Mouse (Mus musculus) neural tube, embryonic 13.5 days (tissue): ENCODE data around the gene Pmis2. TPM values are rescaled to one million over a fixed set of nuclear protein-coding genes. Genes with fewer than 3 reads are reported as not detected.

Source experiments
- ATAC-seq: fragments of 200-750 bp; cut with Nextera tagmentation; 2 replicates; pipeline ENCODE4 v1.8.0; 2017; ENCODE audit warnings: low read depth, mild to moderate bottlenecking, moderate TSS enrichment, moderate library complexity
- H3K27ac ChIP-seq: fragments of 300-500 bp; sonication (generic); replicated peaks from 2 replicates; pipeline ENCODE4 v1.5.1; 2015; ENCODE audit warnings: moderate library complexity, mild to moderate bottlenecking, inconsistent platforms
- H3K27me3 ChIP-seq: fragments of 300-500 bp; sonication (generic); 2 replicates; pipeline ENCODE4 v1.6.1; 2015; ENCODE audit warnings: mild to moderate bottlenecking, inconsistent platforms
- H3K36me3 ChIP-seq: fragments of 300-500 bp; sonication (generic); 2 replicates; pipeline ENCODE4 v1.6.1; 2015; ENCODE audit warnings: mild to moderate bottlenecking, inconsistent platforms
- H3K4me1 ChIP-seq: fragments of 300-500 bp; sonication (generic); replicated peaks from 2 replicates; pipeline ENCODE4 v1.6.1; 2015; ENCODE audit warnings: inconsistent platforms
- H3K4me2 ChIP-seq: fragments of 300-500 bp; sonication (generic); 2 replicates; pipeline ENCODE4 v1.6.1; 2015; ENCODE audit warnings: inconsistent platforms, mild to moderate bottlenecking, moderate library complexity
- H3K4me3 ChIP-seq: fragments of 300-500 bp; sonication (generic); 2 replicates; pipeline ENCODE4 v1.5.1; 2015; ENCODE audit warnings: mild to moderate bottlenecking, inconsistent platforms
- H3K9ac ChIP-seq: fragments of 300-500 bp; sonication (generic); 2 replicates; pipeline ENCODE4 v1.6.1; 2015; ENCODE audit warnings: moderate library complexity, mild to moderate bottlenecking, inconsistent platforms
- H3K9me3 ChIP-seq: fragments of 300-500 bp; sonication (generic); 2 replicates; pipeline ENCODE4 v1.6.1; 2016; ENCODE audit warnings: inconsistent platforms
- WGBS: fragments of 180-500 bp; shearing (Covaris S2); methylation state at CpG from one replicate; pipeline ENCODE4 v1.1.7; 2015; 5-methylcytosine and 5-hydroxymethylcytosine counted together
- polyA plus RNA-seq: library from polyadenylated mRNA; unstranded; fragments of >200 nt; fragmentation: Nextera tagmentation; extraction: Ambion mirVana; gene quantifications from 2 replicates; pipeline ENCODE4 v1.2.1, GENCODE M21; 2015

Pmis2 gene
- polyA plus RNA-seq, result not detected in 2 replicates

DNA sequence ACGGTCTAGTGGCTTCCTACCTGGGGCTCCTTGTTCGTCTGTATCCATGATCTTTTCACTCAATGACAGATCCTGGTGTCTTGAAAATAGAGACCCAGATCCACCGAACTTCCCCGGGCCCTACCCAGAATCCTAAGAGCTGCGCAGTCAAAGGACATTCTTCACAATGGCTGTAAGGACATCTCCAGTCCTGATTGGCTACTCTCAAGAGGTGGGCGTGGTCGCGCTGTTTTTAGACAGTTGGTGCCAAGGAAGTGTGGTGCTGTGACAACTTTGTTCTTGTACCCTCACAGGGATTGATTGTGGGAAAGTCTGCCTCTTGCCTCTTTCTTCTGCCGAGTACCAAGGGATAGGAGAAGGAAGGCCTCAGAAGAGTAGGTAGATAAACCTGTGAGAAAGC, at the start of gene Pmis2:
Pmis2 (minus strand) TSS at position 126 of the 400 bp plus-strand sequence.
- H3K27ac ChIP-seq, result no peak within 1 kb of the TSS
- H3K4me1 ChIP-seq, result no peaks in the 10 kb centered on the region
- no peaks in the 10 kb centered on the region; the same call in 1 of the 2 replicates for H3K27me3 ChIP-seq
- H3K36me3 ChIP-seq, result no peaks in the 10 kb centered on the region
- no peak within 1 kb of the TSS for H3K4me2 ChIP-seq
- WGBS, result 64% methylated on average over 9 of the region's 9 CpGs
- H3K9me3 ChIP-seq, result no peaks in the 10 kb centered on the region
- H3K9ac ChIP-seq, result no peak within 1 kb of the TSS
- H3K4me3 ChIP-seq, result no peak within 1 kb of the TSS
- ATAC-seq, result no peak

DNA sequence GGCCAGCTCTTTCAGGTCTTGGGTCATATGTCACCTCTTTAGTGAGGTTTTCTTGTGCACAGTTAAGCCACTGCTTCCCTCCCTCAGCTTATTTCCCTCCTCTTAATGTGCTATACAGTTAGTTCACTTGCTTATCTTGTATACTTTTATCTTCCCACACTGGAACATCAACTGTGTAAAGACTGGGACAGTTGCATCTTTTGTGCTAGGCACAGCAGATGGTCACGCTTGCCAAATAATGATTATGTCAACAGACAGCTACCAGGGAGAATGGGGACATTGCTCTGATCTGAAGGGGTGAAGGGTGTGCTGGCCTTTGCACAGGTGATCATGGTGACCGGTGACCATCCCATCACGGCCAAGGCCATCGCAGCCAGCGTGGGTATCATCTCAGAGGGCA, 48.3 kb upstream of the Pmis2 start:
- 96% methylated on average over 5 of the region's 5 CpGs for WGBS

DNA sequence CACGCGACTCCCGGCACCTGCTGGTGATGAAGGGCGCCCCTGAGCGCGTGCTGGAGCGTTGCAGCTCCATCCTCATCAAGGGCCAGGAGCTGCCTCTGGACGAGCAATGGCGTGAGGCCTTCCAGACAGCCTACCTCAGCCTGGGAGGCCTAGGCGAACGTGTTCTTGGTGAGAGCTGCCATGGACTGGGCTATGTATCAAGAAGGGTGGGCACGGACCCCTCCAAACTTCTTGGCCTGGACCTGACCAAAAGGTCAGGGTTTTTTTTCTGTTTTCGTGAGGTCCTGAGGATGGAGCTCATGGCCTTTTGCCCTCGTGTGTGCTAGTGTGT, 46.3 kb upstream of the Pmis2 start:
- Histone ChIP-seq H3K36me3 (no peaks in the 10 kb centered on the region), H3K27ac (no peak overlapping the region), H3K4me2 (peak overlapping the region; percentile 57), H3K9ac (0 out of 2 replicates have a peak overlapping the region, but pooled peaks have one; percentile 38), H3K4me1 (peaks cover 11% of the 10 kb centered on the region), H3K27me3 (peaks cover 51% of the 10 kb centered on the region), H3K4me3 (peak overlapping the region; percentile 33), H3K9me3 (no peaks in the 10 kb centered on the region)
- 10% methylated on average over 14 of the region's 14 CpGs for WGBS
- ATAC-seq, result no peak; the same call in 1 of the 2 replicates

More for the DNA sequence above, 48.3 kb upstream of the Pmis2 start:
- Histone ChIP-seq H3K27ac (no peak overlapping the region), H3K36me3 (no peaks in the 10 kb centered on the region), H3K4me3 (no peak overlapping the region), H3K9me3 (no peaks in the 10 kb centered on the region), H3K27me3 (peaks cover 39% of the 10 kb centered on the region), H3K9ac (no peak overlapping the region), H3K4me1 (peaks cover 11% of the 10 kb centered on the region), H3K4me2 (no peak overlapping the region)
- no peak for ATAC-seq

DNA sequence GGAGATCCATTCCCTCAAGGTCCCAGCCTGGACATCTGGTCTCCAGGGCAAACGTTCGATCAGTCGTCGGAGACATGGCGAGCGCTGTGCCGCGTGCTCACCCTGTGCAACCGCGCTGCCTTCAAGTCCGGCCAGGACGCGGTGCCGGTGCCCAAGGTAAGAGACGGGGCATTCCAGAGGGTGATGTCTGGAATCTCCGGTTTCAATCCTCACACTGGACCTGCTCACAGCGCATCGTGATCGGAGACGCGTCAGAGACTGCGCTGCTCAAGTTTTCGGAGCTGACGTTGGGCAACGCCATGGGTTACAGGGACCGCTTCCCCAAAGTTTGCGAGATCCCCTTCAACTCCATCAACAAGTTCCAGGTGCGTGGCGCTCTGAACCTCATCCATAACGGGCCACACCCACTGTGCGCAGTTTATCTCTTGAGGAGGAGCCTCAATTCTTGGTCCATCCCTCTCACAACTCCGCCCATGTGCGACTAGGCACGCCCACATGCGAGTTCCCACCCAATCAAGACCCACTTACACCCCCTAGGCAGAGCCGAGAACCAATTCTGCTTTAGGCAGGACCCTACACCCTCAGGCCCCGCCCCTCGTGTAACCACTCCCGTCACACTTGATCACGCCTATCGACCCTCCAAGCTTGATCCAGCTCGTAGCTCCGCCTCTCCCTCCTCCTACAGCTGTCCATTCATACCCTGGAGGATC, 45.8 kb upstream of the Pmis2 start:
- Histone ChIP-seq H3K27me3 (peaks cover 51% of the 10 kb centered on the region), H3K4me1 (peaks cover 11% of the 10 kb centered on the region), H3K27ac (no peak overlapping the region), H3K4me3 (peak overlapping the region; percentile 33), H3K4me2 (peak overlapping the region; percentile 57), H3K9ac (0 out of 2 replicates have a peak overlapping the region, but pooled peaks have one; percentile 38), H3K9me3 (no peaks in the 10 kb centered on the region), H3K36me3 (no peaks in the 10 kb centered on the region)
- peak; percentile 92 for ATAC-seq
- 3% methylated on average over 43 of the region's 43 CpGs for WGBS

DNA sequence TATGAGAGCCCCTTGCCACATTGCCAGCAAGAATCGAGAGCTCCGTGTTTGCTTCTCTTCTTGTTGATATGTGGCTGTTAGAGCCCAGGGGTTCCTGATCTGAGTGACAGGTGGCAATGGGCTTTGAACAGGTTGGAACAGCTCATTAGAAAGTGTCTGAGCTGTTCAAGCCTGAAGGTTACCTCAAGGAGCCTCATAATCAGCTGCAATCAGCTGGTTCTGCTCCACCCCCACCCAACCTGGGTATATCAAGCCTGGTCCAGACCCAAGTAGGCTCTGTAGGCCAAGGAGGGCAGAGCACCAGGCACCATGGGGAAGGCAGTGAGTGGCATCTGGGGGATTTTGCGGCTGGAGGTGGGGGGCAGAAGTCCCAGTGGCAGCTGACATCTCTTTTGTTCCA, 40.5 kb upstream of the Pmis2 start, which contains the start of gene Atp4a:
Atp4a (plus strand) TSS at position 268 of the 400 bp plus-strand sequence.
- H3K36me3 ChIP-seq, result no peaks in the 10 kb centered on the region

DNA sequence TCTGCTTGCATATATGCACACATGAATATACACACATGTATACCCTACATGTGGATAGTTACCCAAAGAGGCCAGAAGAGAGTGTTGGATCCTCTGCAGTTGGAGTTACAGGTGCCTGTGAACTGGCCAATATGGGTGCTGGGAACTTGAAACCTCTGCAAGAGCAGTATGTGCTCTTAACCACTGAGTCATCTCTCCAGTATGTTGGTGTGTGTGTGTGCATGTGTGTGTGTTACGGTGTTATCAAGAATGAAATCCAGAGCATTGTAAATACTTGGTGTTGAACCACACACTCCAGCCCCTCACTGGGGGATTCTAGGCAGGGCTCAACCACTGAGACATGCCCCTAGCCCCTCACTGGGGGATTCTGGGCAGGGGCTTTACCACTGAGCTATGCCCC, 36.0 kb upstream of the Pmis2 start:
- H3K27ac ChIP-seq, result no peak overlapping the region
- no peak overlapping the region for H3K9ac ChIP-seq
- H3K4me3 ChIP-seq, result no peak overlapping the region
- no peaks in the 10 kb centered on the region for H3K4me1 ChIP-seq
- H3K4me2 ChIP-seq, result no peak overlapping the region
- ATAC-seq, result no peak
- H3K27me3 ChIP-seq, result no peaks in the 10 kb centered on the region; the same call in 1 of the 2 replicates
- no peaks in the 10 kb centered on the region for H3K9me3 ChIP-seq
- no peaks in the 10 kb centered on the region for H3K36me3 ChIP-seq
- WGBS, result 94% methylated on average over 1 of the region's 1 CpGs

More for the DNA sequence above, 40.5 kb upstream of the Pmis2 start, which contains the start of gene Atp4a:
- H3K4me3 ChIP-seq, result no peak within 1 kb of the TSS
- no peaks in the 10 kb centered on the region for H3K9me3 ChIP-seq
- H3K27ac ChIP-seq, result no peak within 1 kb of the TSS
- H3K4me1 ChIP-seq, result peaks cover 2% of the 10 kb centered on the region; the same call in 1 of the 2 replicates
- ATAC-seq, result no peak
- H3K9ac ChIP-seq, result no peak within 1 kb of the TSS
- peaks cover 34% of the 10 kb centered on the region for H3K27me3 ChIP-seq
- no peak within 1 kb of the TSS for H3K4me2 ChIP-seq
- WGBS, result 77% methylated on average over 3 of the region's 3 CpGs

DNA sequence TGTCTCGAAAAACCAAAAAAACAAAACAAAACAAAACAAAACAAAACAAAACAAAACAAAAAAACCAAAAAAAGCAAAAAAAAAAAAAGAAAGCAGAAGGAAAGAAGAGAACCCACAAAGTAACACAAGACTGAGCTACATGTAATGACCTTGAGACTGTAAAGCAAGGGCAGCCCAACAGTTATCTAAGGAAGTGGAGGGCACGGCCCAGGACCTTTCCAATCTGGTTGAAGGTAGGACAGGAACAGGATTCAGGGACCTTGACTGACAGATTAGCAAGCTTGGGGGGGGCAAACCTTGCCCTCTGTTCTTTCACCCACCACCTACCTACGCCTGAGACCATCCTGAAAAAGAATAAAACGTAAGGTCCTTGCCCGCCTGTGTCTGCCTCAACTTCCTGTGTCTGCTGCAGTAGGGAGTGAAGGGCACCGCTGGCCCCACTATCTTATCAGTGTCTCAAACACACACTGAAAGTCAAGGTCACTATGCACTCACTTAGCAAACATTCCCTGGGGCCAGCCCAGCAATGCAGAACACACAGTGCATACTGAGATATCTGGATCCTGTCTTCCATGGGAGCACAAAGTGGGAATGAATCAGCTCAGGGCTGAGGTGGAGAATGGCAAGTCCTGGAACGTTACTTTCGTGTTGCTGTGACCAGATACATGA, 34.9 kb upstream of the Pmis2 start:
- no peak overlapping the region for H3K9ac ChIP-seq
- H3K4me1 ChIP-seq, result no peaks in the 10 kb centered on the region
- H3K9me3 ChIP-seq, result no peaks in the 10 kb centered on the region
- no peaks in the 10 kb centered on the region for H3K36me3 ChIP-seq
- no peak overlapping the region for H3K4me3 ChIP-seq
- no peak overlapping the region for H3K27ac ChIP-seq
- ATAC-seq, result no peak
- no peaks in the 10 kb centered on the region; the same call in 1 of the 2 replicates for H3K27me3 ChIP-seq
- no peak overlapping the region for H3K4me2 ChIP-seq
- WGBS, result 84% methylated on average over 7 of the region's 8 CpGs

DNA sequence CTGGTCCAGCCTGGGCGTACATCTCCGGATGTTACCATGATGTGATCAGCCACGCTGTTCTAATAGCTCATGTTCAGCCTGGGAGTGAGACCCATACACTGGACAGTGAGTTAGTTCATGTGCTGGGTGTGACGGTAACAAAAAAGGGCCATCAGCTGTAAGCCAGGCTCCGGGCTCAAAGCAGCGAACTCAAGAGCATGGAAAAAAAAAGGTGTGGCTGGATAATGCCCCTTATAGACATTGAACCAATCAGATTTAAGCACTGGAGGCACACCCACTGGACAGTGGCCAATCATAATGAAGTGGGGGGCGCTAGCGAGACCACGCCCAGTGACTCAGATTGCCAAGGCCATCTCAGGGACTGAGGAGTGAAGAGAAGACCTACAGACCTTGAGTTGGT, 27.2 kb upstream of the Pmis2 start, which contains the start of gene 2200002J24Rik:
2200002J24Rik (plus strand) TSS at position 338 of the 400 bp plus-strand sequence.
- no peaks in the 10 kb centered on the region for H3K27me3 ChIP-seq

DNA sequence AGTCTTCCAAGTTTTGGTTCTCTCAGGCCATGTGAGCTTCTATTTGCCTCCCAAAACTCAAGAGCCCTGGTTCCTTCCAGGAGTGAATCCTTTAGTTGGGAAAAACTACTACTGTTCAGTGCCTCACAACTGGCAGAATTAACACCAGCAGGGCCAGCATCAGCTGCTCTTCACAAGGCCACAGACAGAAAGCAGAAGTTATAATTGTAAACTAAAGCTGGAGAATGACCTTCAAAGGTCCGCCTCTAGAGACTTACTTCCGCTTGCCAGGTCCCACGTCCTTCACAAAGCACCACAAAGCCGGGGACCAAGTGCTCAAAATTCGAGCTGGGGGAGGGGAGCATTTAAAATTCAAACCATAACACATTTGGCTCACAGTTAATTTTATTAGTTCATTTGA, 26.7 kb upstream of the Pmis2 start:
- H3K9ac ChIP-seq, result no peak overlapping the region
- no peak overlapping the region for H3K4me2 ChIP-seq
- H3K27me3 ChIP-seq, result no peaks in the 10 kb centered on the region
- WGBS, result 77% methylated on average over 5 of the region's 5 CpGs
- no peak overlapping the region for H3K4me3 ChIP-seq
- H3K36me3 ChIP-seq, result no peaks in the 10 kb centered on the region
- no peaks in the 10 kb centered on the region for H3K9me3 ChIP-seq
- no peaks in the 10 kb centered on the region for H3K4me1 ChIP-seq
- no peak overlapping the region for H3K27ac ChIP-seq
- ATAC-seq, result no peak

More for the DNA sequence above, 27.2 kb upstream of the Pmis2 start, which contains the start of gene 2200002J24Rik:
- ATAC-seq, result no peak
- no peak within 1 kb of the TSS for H3K4me2 ChIP-seq
- H3K4me3 ChIP-seq, result no peak within 1 kb of the TSS
- no peak within 1 kb of the TSS for H3K9ac ChIP-seq
- no peaks in the 10 kb centered on the region for H3K36me3 ChIP-seq
- H3K9me3 ChIP-seq, result no peaks in the 10 kb centered on the region
- no peak within 1 kb of the TSS for H3K27ac ChIP-seq
- WGBS, result 33% methylated on average over 9 of the region's 9 CpGs
- H3K4me1 ChIP-seq, result no peaks in the 10 kb centered on the region

DNA sequence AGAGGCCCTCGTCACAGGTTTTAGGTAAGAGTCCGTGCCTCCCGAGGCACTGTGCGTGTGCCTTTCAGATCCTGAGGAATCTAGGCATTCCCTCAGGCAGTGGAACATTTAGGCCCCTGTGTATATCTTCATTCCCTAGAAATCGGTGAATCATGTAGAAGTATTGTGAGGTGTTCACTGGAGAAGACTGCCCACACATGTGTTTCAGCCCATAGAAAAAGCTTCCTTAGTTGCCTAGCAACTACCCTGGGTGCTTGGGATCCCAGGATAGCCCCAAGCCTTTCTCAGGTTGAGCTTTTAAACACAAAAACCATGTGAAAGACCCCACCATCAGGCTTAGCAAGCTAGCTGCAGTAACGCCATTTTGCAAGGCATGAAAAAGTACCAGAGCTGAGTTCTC, 16.9 kb upstream of the Pmis2 start:
- Histone ChIP-seq H3K9me3 (no peaks in the 10 kb centered on the region), H3K4me3 (no peak overlapping the region), H3K9ac (no peak overlapping the region), H3K27ac (no peak overlapping the region), H3K36me3 (no peaks in the 10 kb centered on the region), H3K4me1 (no peaks in the 10 kb centered on the region), H3K27me3 (peaks cover 25% of the 10 kb centered on the region), H3K4me2 (no peak overlapping the region)
- 79% methylated on average over 6 of the region's 6 CpGs for whole genome bisulfite sequencing
- no peak for ATAC-seq

DNA sequence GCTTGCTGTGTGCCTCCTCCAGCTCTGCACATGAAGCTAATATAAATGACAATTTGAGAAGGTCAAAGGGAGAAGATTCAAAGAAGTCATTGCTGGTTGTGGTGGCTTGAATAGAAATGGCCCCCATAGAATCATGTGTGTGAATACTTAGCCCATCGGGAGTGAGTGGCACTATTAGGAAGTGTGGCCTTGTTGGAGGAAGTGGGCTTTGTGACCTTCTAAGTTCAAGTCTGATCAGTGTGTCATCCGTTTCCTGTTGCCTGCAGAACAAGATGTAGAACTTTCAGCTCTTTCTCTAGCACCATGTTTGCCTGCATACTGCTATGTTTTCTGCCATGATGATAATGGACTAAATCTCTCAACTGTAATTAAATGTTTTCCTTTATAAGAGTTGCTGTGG, 12.0 kb upstream of the Pmis2 start:
- no peak for ATAC-seq
- Histone ChIP-seq H3K4me2 (no peak overlapping the region), H3K4me1 (no peaks in the 10 kb centered on the region), H3K9me3 (no peaks in the 10 kb centered on the region), H3K27me3 (peaks cover 28% of the 10 kb centered on the region), H3K9ac (no peak overlapping the region), H3K27ac (no peak overlapping the region), H3K4me3 (no peak overlapping the region), H3K36me3 (no peaks in the 10 kb centered on the region)
- 77% methylated on average over 2 of the region's 2 CpGs for WGBS

DNA sequence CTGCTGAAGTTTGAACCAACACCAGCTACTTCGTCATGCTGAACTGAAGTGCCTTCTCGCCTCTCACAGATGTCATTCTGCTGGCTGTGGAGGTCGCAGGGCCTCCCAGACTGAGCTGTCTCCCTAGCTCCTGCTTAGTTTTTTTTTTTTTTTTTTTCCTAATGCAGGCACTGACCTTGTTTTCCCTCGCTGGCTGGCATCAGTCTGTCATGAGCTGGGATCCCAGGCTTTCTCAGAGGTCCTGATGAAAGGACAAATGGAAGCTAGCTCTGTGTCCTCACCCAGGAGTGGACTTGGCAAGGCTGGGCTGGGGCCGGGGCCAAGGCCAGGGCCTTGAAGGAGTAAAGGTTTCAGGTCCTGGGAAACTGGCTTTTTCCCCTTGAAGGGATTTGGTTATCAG, 10.5 kb upstream of the Pmis2 start:
- ATAC-seq, result no peak
- no peak overlapping the region for H3K4me3 ChIP-seq
- peaks cover 13% of the 10 kb centered on the region for H3K27me3 ChIP-seq
- no peak overlapping the region for H3K27ac ChIP-seq
- H3K4me1 ChIP-seq, result no peaks in the 10 kb centered on the region
- no peaks in the 10 kb centered on the region for H3K36me3 ChIP-seq
- H3K9ac ChIP-seq, result no peak overlapping the region
- WGBS, result 73% methylated on average over 5 of the region's 5 CpGs
- H3K9me3 ChIP-seq, result no peaks in the 10 kb centered on the region
- no peak overlapping the region for H3K4me2 ChIP-seq
